Mouse (Mus musculus) heart, embryonic 16.5 days (tissue): ENCODE results near the gene Gm20388. TPM values are rescaled to one million over a fixed set of nuclear protein-coding genes. Genes with fewer than 3 reads are reported as not detected.

ENCODE experiments used
- ATAC-seq: fragments of 200-750 bp; cut with Nextera tagmentation; replicated peaks from 2 replicates; pipeline ENCODE4 v1.8.0; 2017; ENCODE audit warnings: moderate number of reproducible peaks; ENCODE audit not compliant: insufficient read depth, low FRiP score; ENCODE audit errors: extremely low read depth
- H3K27ac ChIP-seq: fragments of 300-500 bp; sonication (generic); 2 replicates; pipeline ENCODE4 v1.5.1; 2014; ENCODE audit warnings: mild to moderate bottlenecking, low read length, control low read depth, moderate library complexity
- H3K27me3 ChIP-seq: fragments of 300-500 bp; sonication (generic); 2 replicates; pipeline ENCODE4 v1.6.1; 2014; ENCODE audit warnings: low read length, mixed read lengths; ENCODE audit not compliant: control insufficient read depth, insufficient read depth
- H3K36me3 ChIP-seq: fragments of 300-500 bp; sonication (generic); 2 replicates; pipeline ENCODE4 v1.6.1; 2014; ENCODE audit not compliant: control insufficient read depth, insufficient read depth
- H3K4me1 ChIP-seq: fragments of 300-500 bp; sonication (generic); 2 replicates; pipeline ENCODE4 v1.6.1; 2014; ENCODE audit warnings: low read length, mixed read lengths; ENCODE audit not compliant: control insufficient read depth, insufficient read depth
- H3K4me2 ChIP-seq: fragments of 300-500 bp; sonication (generic); 2 replicates; pipeline ENCODE4 v1.6.1; 2014; ENCODE audit warnings: low read depth, mild to moderate bottlenecking, control low read depth, low read length
- H3K4me3 ChIP-seq: fragments of 300-500 bp; sonication (generic); 2 replicates; pipeline ENCODE4 v1.5.1; 2014; ENCODE audit warnings: mild to moderate bottlenecking, control low read depth, low read length
- H3K9ac ChIP-seq: fragments of 300-500 bp; sonication (generic); 2 replicates; pipeline ENCODE4 v1.6.1; 2014; ENCODE audit warnings: low read length, control low read depth
- H3K9me3 ChIP-seq: fragments of 300-500 bp; sonication (generic); replicated peaks from 2 replicates; pipeline ENCODE4 v1.6.1; 2016; ENCODE audit warnings: low read length; ENCODE audit not compliant: control insufficient read depth
- WGBS: fragments of 180-500 bp; shearing (Covaris S2); extraction: QIAGEN DNeasy Blood & Tissue Kit; methylation state at CpG from one replicate; pipeline ENCODE4 v1.1.7; 2014; 5-methylcytosine and 5-hydroxymethylcytosine counted together
- polyA plus RNA-seq: library from polyadenylated mRNA; unstranded; fragments of >200 nt; fragmentation: Nextera tagmentation; extraction: Ambion mirVana; gene quantifications from 2 replicates; pipeline ENCODE4 v1.2.1, GENCODE M21; 2015

The Gm20388 gene
- polyA plus RNA-seq, 1 experiment from 2014 or later = 4.5 TPM

GRCm38 (mm10) chr8:121731471-121732333 lies 1821.1 kb downstream of the Gm20388 start:
- Histone ChIP-seq H3K36me3 (no peaks in the 10 kb centered on the region), H3K27me3 (peaks cover 66% of the 10 kb centered on the region), H3K4me2 (no peak overlapping the region), H3K9ac (no peak overlapping the region), H3K4me1 (no peaks in the 10 kb centered on the region; the same call in 1 of the 2 replicates), H3K4me3 (no peak overlapping the region), H3K27ac (no peak overlapping the region), H3K9me3 (peaks cover 7% of the 10 kb centered on the region; the same call in 1 of the 2 replicates)
- WGBS = 9% methylated on average over 26 of the region's 26 CpGs
- no peak for ATAC-seq

GRCm38 (mm10) chr8:121732334-121732665 lies 1821.7 kb downstream of the Gm20388 start:
- Histone ChIP-seq H3K4me3 (no peak overlapping the region), H3K36me3 (no peaks in the 10 kb centered on the region), H3K27ac (no peak overlapping the region), H3K4me1 (no peaks in the 10 kb centered on the region; the same call in 1 of the 2 replicates), H3K4me2 (no peak overlapping the region), H3K9me3 (peaks cover 3% of the 10 kb centered on the region; the same call in 1 of the 2 replicates), H3K27me3 (peaks cover 66% of the 10 kb centered on the region), H3K9ac (no peak overlapping the region)
- ATAC-seq = no peak
- 59% methylated on average over 4 of the region's 4 CpGs for WGBS

GRCm38 (mm10) chr8:121734262-121734661 lies 1823.6 kb downstream of the Gm20388 start:
- Histone ChIP-seq H3K9ac (no peak overlapping the region), H3K4me3 (no peak overlapping the region), H3K9me3 (no peaks in the 10 kb centered on the region), H3K4me2 (no peak overlapping the region), H3K4me1 (no peaks in the 10 kb centered on the region; the same call in 1 of the 2 replicates), H3K27ac (no peak overlapping the region), H3K36me3 (no peaks in the 10 kb centered on the region), H3K27me3 (peaks cover 52% of the 10 kb centered on the region)
- WGBS = 77% methylated on average over 16 of the region's 16 CpGs
- no peak for ATAC-seq

GRCm38 (mm10) chr8:121736236-121736635 lies 1825.6 kb downstream of the Gm20388 start:
- Histone ChIP-seq H3K27me3 (peaks cover 33% of the 10 kb centered on the region), H3K36me3 (no peaks in the 10 kb centered on the region), H3K4me1 (no peaks in the 10 kb centered on the region), H3K4me3 (no peak overlapping the region), H3K4me2 (no peak overlapping the region), H3K27ac (no peak overlapping the region), H3K9ac (no peak overlapping the region), H3K9me3 (no peaks in the 10 kb centered on the region)
- 12% methylated on average over 7 of the region's 7 CpGs for WGBS
- no peak for ATAC-seq

- no peaks in the 10 kb centered on the region for H3K4me1 ChIP-seq
- no peak for ATAC-seq
- H3K4me3 ChIP-seq = no peak overlapping the region
- H3K27ac ChIP-seq = no peak overlapping the region
- no peaks in the 10 kb centered on the region for H3K36me3 ChIP-seq
- no peaks in the 10 kb centered on the region for H3K9me3 ChIP-seq
- WGBS = 80% methylated on average over 10 of the region's 10 CpGs
- peaks cover 3% of the 10 kb centered on the region; the same call in 1 of the 2 replicates for H3K27me3 ChIP-seq
- H3K9ac ChIP-seq = no peak overlapping the region
- no peak overlapping the region for H3K4me2 ChIP-seq
Measured at GRCm38 (mm10) chr8:121740721-121741120, 1830.1 kb downstream of the Gm20388 start.

- no peak overlapping the region for H3K4me2 ChIP-seq
- 79% methylated on average over 9 of the region's 9 CpGs for WGBS
- peaks cover 12% of the 10 kb centered on the region for H3K9me3 ChIP-seq
- no peak overlapping the region for H3K9ac ChIP-seq
- no peak for ATAC-seq
- H3K4me1 ChIP-seq = no peaks in the 10 kb centered on the region
- no peaks in the 10 kb centered on the region for H3K36me3 ChIP-seq
- peaks cover 28% of the 10 kb centered on the region for H3K27me3 ChIP-seq
- no peak overlapping the region for H3K27ac ChIP-seq
- no peak overlapping the region for H3K4me3 ChIP-seq
Measured at GRCm38 (mm10) chr8:121749501-121749900, 1838.9 kb downstream of the Gm20388 start.

GRCm38 (mm10) chr8:121750512-121750911 lies 1839.9 kb downstream of the Gm20388 start:
- Histone ChIP-seq H3K36me3 (no peaks in the 10 kb centered on the region), H3K4me3 (no peak overlapping the region), H3K4me1 (no peaks in the 10 kb centered on the region), H3K9me3 (peaks cover 12% of the 10 kb centered on the region), H3K4me2 (no peak overlapping the region), H3K27ac (no peak overlapping the region), H3K27me3 (peaks cover 28% of the 10 kb centered on the region), H3K9ac (no peak overlapping the region)
- ATAC-seq = no peak
- 28% methylated on average over 3 of the region's 3 CpGs for WGBS

- 13% methylated on average over 3 of the region's 3 CpGs for WGBS
- peaks cover 28% of the 10 kb centered on the region for H3K27me3 ChIP-seq
- no peak for ATAC-seq
- H3K4me3 ChIP-seq = no peak overlapping the region
- H3K4me2 ChIP-seq = no peak overlapping the region
- H3K36me3 ChIP-seq = no peaks in the 10 kb centered on the region
- H3K4me1 ChIP-seq = no peaks in the 10 kb centered on the region
- no peak overlapping the region for H3K27ac ChIP-seq
- H3K9me3 ChIP-seq = peaks cover 12% of the 10 kb centered on the region
- no peak overlapping the region for H3K9ac ChIP-seq
Measured at GRCm38 (mm10) chr8:121751407-121751806, 1840.8 kb downstream of the Gm20388 start.

GRCm38 (mm10) chr8:121758470-121758869 lies 1847.8 kb downstream of the Gm20388 start:
- Histone ChIP-seq H3K9ac (no peak overlapping the region), H3K4me2 (no peak overlapping the region), H3K27ac (no peak overlapping the region), H3K9me3 (no peaks in the 10 kb centered on the region), H3K36me3 (no peaks in the 10 kb centered on the region), H3K27me3 (peaks cover 11% of the 10 kb centered on the region), H3K4me1 (no peaks in the 10 kb centered on the region), H3K4me3 (no peak overlapping the region)
- WGBS = 56% methylated on average over 12 of the region's 12 CpGs
- no peak for ATAC-seq
